Mouse (Mus musculus) forebrain, embryonic 12.5 days (tissue): ENCODE results near the gene C1qtnf6. TPM values are rescaled to one million over a fixed set of nuclear protein-coding genes. Genes with fewer than 3 reads are reported as not detected.

ENCODE experiments used
- ATAC-seq: fragments of 200-750 bp; cut with Nextera tagmentation; 2 replicates; pipeline ENCODE4 v1.8.0; 2017; ENCODE audit warnings: moderate TSS enrichment; ENCODE audit not compliant: low FRiP score
- H3K27ac ChIP-seq: fragments of 300-500 bp; sonication (generic); 2 replicates; pipeline ENCODE4 v1.5.1; 2016; ENCODE audit warnings: mild to moderate bottlenecking
- H3K27me3 ChIP-seq: fragments of 300-500 bp; sonication (generic); 2 replicates; pipeline ENCODE4 v1.6.1; 2016; ENCODE audit warnings: mild to moderate bottlenecking
- H3K36me3 ChIP-seq: fragments of 300-500 bp; sonication (generic); replicated peaks from 2 replicates; pipeline ENCODE4 v1.6.1; 2016; ENCODE audit warnings: mild to moderate bottlenecking
- H3K4me1 ChIP-seq: fragments of 300-500 bp; sonication (generic); 2 replicates; pipeline ENCODE4 v1.6.1; 2016
- H3K4me2 ChIP-seq: fragments of 300-500 bp; sonication (generic); 2 replicates; pipeline ENCODE4 v1.6.1; 2016; ENCODE audit warnings: mild to moderate bottlenecking, moderate library complexity
- H3K4me3 ChIP-seq: fragments of 300-500 bp; sonication (generic); replicated peaks from 2 replicates; pipeline ENCODE4 v1.5.1; 2016; ENCODE audit warnings: mild to moderate bottlenecking
- H3K9ac ChIP-seq: fragments of 300-500 bp; sonication (generic); 2 replicates; pipeline ENCODE4 v1.6.1; 2016; ENCODE audit warnings: mild to moderate bottlenecking
- H3K9me3 ChIP-seq: fragments of 300-500 bp; sonication (generic); 2 replicates; pipeline ENCODE4 v1.6.1; 2016
- WGBS: fragments of 180-500 bp; shearing (Covaris S2); methylation state at CpG from one replicate; pipeline ENCODE4 v1.1.7; 2016; 5-methylcytosine and 5-hydroxymethylcytosine counted together
- polyA plus RNA-seq: library from polyadenylated mRNA; unstranded; fragments of >200 nt; fragmentation: Nextera tagmentation; extraction: Ambion mirVana; gene quantifications from 2 replicates; pipeline ENCODE4 v1.2.1, GENCODE M21; 2016

Gene C1qtnf6
- polyA plus RNA-seq, 1 experiment from 2014 or later, result 7.6 TPM

DNA sequence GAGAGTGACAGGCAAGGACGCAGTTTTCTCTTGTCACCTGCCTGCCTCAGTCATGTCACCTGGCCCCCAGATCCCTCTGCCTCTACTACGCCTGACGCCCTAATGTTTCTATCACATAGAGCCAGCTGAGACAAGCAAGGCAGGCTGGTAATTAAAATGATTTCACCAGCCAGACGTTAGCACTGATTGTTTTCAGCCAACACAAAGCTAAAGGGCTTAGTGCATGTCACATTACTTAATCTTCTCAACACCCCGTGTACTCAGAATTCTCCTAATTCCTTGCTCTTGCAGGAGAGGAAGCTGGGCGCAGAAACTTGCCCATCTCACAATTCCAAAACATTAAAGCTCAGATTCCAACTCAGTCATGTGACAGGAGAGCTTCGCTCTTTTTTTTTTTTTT, 22.8 kb downstream of the C1qtnf6 start:
- Histone ChIP-seq H3K4me3 (no peak overlapping the region), H3K4me2 (no peak overlapping the region), H3K4me1 (peaks cover 7% of the 10 kb centered on the region), H3K9ac (no peak overlapping the region), H3K9me3 (no peaks in the 10 kb centered on the region), H3K27ac (no peak overlapping the region), H3K36me3 (no peaks in the 10 kb centered on the region), H3K27me3 (no peaks in the 10 kb centered on the region; the same call in 1 of the 2 replicates)
- WGBS, result 61% methylated on average over 7 of the region's 7 CpGs
- ATAC-seq, result no peak

DNA sequence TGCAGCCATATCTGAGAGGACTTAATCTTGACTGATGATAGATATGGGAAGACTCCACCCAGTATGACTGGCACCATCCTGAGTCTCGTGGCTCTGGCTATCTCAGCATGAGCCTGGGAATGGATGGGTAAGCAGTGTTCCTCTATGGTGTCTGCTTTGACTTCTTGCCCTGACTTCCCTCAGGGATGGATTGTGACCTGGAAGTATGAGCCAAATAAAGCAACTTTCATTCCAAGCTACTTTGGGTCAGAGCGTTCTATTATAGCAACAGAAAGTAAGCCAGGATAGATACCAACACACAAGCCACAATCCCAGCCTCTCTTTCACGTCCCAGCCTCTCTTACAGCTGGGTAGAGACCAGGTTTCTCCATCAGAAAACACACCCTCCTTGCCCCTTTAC, 25.7 kb downstream of the C1qtnf6 start:
- Histone ChIP-seq H3K4me3 (no peak overlapping the region), H3K9ac (no peak overlapping the region), H3K36me3 (no peaks in the 10 kb centered on the region), H3K27ac (no peak overlapping the region), H3K9me3 (no peaks in the 10 kb centered on the region), H3K27me3 (no peaks in the 10 kb centered on the region; the same call in 1 of the 2 replicates), H3K4me2 (no peak overlapping the region), H3K4me1 (peaks cover 7% of the 10 kb centered on the region)
- WGBS, result 87% methylated on average over 3 of the region's 3 CpGs
- no peak for ATAC-seq

DNA sequence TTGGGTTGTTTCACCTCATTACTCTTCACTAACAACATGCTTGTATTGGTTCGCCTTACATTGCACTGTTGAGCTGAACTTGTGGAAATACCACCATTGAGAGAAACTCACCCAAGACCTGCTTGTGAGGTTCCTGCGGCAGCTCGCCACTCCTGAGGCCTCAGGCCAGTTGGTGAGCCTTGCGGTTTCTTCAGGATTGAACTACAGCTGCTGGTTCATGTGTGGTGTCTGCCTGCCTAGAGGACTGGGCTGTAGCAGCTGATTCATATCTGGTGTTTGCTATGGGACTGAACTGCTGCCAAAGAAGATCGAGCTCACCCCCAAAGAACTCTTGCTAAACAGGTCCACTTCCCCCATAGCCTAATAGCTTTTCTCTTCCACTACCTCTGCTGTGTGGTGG, 26.4 kb downstream of the C1qtnf6 start:
- peaks cover 1% of the 10 kb centered on the region for H3K4me1 ChIP-seq
- no peak overlapping the region for H3K4me2 ChIP-seq
- H3K36me3 ChIP-seq, result no peaks in the 10 kb centered on the region
- no peak overlapping the region for H3K27ac ChIP-seq
- ATAC-seq, result no peak
- H3K9ac ChIP-seq, result no peak overlapping the region
- 92% methylated on average over 5 of the region's 5 CpGs for WGBS
- H3K27me3 ChIP-seq, result no peaks in the 10 kb centered on the region; the same call in 1 of the 2 replicates
- H3K9me3 ChIP-seq, result no peaks in the 10 kb centered on the region
- H3K4me3 ChIP-seq, result no peak overlapping the region

DNA sequence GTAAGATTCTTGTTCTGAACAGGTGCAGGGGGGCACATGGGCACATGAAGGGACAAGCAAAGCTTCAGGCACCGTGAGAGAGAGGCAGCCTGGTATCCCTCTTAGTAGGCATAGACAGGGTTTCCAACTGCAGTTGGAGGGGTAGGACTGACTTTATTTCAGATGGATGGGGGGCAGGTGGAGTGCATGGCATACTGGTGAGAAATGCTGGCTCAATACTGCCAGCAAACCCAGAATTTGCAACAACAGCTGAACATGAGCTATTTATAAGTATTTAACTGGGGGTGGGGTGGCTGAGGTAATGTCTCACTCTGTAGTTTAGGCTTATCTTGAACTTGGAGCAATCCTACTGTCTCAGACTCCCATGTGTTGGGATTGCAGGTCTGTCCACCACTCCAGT, 27.2 kb downstream of the C1qtnf6 start:
- Histone ChIP-seq H3K36me3 (no peaks in the 10 kb centered on the region), H3K4me3 (no peak overlapping the region), H3K4me2 (no peak overlapping the region), H3K9ac (no peak overlapping the region), H3K27me3 (no peaks in the 10 kb centered on the region; the same call in 1 of the 2 replicates), H3K27ac (no peak overlapping the region), H3K4me1 (no peaks in the 10 kb centered on the region), H3K9me3 (no peaks in the 10 kb centered on the region)
- WGBS, result 88% methylated on average over 1 of the region's 1 CpGs
- no peak for ATAC-seq

DNA sequence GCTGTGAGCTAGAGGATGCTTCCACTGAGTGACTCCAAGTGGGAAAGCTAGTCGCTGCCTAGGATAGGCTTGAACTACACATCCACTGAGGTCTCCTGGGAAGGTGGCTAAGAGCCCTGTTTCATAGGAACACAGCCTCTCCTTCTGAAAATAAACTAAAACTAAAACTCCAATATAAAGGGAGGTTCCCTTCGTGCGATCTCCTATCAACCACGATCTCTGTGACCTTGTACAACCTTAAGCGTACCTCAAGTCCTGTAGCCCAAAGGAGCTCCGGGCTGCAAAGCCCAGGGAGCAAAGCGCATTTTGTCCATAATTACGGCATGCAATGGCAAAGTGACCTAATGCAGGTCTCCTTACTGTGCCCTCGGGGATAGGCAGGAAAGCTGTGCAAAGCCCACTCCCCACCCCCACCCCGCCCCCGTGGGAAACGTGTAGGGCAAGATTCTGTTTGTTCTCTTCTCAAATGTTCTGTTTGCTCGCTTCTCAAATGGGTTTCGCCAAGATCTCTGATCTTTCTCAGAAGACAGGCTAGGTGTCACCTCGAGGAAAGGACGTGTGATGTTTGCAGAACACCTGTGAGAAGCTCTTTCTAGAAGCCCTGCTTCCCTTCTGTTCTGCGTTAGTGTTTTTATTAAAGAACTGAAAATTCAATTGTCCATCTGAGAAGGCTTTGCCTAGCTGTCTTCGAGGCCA, 28.6 kb downstream of the C1qtnf6 start:
- ATAC-seq, result no peak

DNA sequence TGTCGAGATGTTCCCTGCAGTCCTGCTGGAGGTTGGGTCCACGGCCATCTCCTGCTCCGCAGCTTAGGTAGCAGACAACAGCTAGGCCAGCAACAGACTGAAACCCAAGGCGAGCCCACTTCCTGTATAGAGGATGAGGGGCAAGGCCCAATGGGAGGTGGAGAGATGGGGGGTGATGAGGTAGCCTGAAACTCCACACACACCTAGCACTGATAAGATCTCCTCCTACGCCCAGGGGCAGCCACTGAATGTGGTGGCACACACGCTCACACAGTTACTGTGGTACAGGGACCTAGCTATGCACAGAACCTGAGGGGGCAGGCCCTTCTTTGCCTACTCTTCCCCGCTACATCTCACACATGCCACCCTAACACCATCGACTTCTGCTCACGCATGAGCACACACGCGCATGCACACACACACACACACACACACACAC, 36.2 kb downstream of the C1qtnf6 start, which contains the start of gene Il2rb:
Gene Il2rb, minus strand, starts transcription at position 304 of the 439 bp plus-strand sequence.
- no peak within 1 kb of the TSS for H3K4me3 ChIP-seq
- H3K4me1 ChIP-seq, result no peaks in the 10 kb centered on the region
- no peak within 1 kb of the TSS for H3K4me2 ChIP-seq
- H3K27ac ChIP-seq, result no peak within 1 kb of the TSS
- no peaks in the 10 kb centered on the region for H3K9me3 ChIP-seq
- WGBS, result 92% methylated on average over 11 of the region's 11 CpGs
- no peaks in the 10 kb centered on the region for H3K27me3 ChIP-seq
- no peak for ATAC-seq
- no peaks in the 10 kb centered on the region for H3K36me3 ChIP-seq
- no peak within 1 kb of the TSS for H3K9ac ChIP-seq

More for the DNA sequence above, 28.6 kb downstream of the C1qtnf6 start:
- Histone ChIP-seq H3K9me3 (no peaks in the 10 kb centered on the region), H3K4me2 (no peak overlapping the region), H3K27ac (no peak overlapping the region), H3K27me3 (no peaks in the 10 kb centered on the region; the same call in 1 of the 2 replicates), H3K36me3 (no peaks in the 10 kb centered on the region), H3K9ac (no peak overlapping the region), H3K4me1 (no peaks in the 10 kb centered on the region), H3K4me3 (no peak overlapping the region)
- 89% methylated on average over 18 of the region's 18 CpGs for WGBS

DNA sequence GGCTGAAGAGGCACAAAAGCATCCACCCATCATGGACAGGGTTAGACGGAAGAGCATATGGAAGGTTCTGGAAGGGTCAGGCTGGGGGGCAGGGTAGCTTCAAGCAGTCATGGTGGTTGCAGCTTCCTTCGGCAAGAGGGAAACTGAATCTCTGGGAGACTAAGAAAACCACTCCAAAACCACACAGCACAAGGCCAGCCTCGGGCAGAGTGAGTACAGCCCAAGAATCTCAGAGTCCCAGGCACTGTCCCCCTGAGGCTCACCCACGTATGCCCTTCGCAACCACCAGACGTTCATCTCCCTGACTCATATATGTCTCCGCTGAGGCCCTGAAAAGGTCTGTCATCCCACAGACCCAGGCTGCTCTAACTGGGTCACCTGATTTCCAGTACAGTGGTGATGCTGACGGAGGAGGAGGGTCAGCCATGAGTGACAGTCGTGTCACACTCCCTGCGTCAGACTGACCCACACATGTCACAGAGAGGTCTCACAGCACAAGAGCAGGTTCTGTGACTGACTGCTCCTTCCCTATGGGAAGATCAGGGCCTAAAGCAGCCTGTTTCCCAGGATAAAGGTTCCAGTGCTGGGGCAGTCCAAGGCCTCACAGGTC, 37.7 kb downstream of the C1qtnf6 start:
- ATAC-seq, result no peak
- Histone ChIP-seq H3K27ac (no peak overlapping the region), H3K9me3 (no peaks in the 10 kb centered on the region), H3K36me3 (no peaks in the 10 kb centered on the region), H3K4me3 (no peak overlapping the region), H3K9ac (no peak overlapping the region), H3K4me2 (no peak overlapping the region), H3K4me1 (no peaks in the 10 kb centered on the region), H3K27me3 (no peaks in the 10 kb centered on the region)
- WGBS, result 86% methylated on average over 10 of the region's 10 CpGs

DNA sequence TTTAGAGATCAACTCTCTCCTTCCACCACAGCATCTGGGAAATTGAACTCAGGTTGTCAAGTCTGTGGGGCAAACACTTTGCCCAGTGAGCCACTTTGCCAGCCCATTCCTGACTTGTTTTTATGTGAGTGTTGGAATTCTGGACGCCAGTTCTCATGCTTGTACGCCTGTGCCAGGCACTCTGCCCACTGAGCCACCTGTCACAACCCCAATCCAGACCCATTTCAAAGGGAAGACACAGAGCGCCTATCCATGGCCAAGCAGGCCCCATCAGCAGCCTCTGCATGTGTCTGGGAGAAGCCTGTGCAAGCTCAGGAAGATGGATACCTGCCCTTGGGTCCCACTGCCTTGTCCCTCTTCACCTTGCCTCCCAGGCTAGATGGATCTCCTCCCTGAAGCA, 39.9 kb downstream of the C1qtnf6 start:
- WGBS, result 84% methylated on average over 3 of the region's 3 CpGs
- no peak overlapping the region for H3K9ac ChIP-seq
- H3K27ac ChIP-seq, result no peak overlapping the region
- no peaks in the 10 kb centered on the region for H3K9me3 ChIP-seq
- peaks cover 3% of the 10 kb centered on the region; the same call in 1 of the 2 replicates for H3K27me3 ChIP-seq
- H3K36me3 ChIP-seq, result no peaks in the 10 kb centered on the region
- no peak overlapping the region for H3K4me2 ChIP-seq
- no peak for ATAC-seq
- H3K4me1 ChIP-seq, result no peaks in the 10 kb centered on the region
- no peak overlapping the region for H3K4me3 ChIP-seq

DNA sequence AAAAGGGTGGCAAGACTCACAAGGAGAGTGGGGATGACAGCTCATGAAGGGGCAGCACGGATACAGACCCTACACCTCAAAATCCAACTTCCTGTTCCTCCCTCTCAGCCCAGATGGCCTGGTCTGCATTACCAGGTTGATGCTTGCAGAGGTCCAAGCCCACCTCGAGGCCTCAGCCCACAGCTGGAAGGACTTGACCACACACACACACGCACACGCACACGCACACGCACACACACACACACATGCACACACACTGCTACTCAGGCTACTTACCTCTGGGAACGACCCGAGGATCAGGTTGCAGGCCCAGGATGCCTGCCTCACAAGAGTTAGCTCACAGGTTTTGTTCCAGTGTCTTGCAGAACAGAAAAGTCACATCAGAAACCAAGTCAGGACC, 41.3 kb downstream of the C1qtnf6 start:
- Histone ChIP-seq H3K36me3 (no peaks in the 10 kb centered on the region), H3K9ac (no peak overlapping the region), H3K4me3 (no peak overlapping the region), H3K4me1 (no peaks in the 10 kb centered on the region), H3K27me3 (peaks cover 3% of the 10 kb centered on the region; the same call in 1 of the 2 replicates), H3K27ac (no peak overlapping the region), H3K4me2 (no peak overlapping the region), H3K9me3 (no peaks in the 10 kb centered on the region)
- WGBS, result 80% methylated on average over 8 of the region's 8 CpGs
- no peak for ATAC-seq

DNA sequence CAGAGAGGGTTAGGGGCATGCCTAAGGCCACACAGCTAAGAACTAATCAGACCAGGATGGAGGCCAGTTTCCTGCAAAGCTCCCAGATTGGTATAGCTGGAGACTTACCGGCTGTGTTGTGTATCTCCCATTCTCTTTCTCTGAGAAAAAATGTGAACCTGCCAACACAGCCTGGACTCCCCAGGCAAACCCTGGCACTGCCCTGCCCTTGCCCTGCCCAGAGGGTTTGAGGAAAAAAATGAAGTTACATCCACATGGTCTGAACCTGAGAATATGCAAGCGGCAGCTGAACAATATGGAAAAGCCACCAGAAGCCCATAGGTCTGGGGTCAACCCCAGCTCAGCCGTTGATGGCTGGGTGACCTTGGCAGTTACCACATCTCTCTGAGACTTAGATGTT, 42.0 kb downstream of the C1qtnf6 start:
- H3K9ac ChIP-seq, result no peak overlapping the region
- no peak overlapping the region for H3K4me3 ChIP-seq
- no peaks in the 10 kb centered on the region for H3K36me3 ChIP-seq
- WGBS, result 90% methylated on average over 3 of the region's 3 CpGs
- no peaks in the 10 kb centered on the region for H3K9me3 ChIP-seq
- no peak overlapping the region for H3K4me2 ChIP-seq
- no peak overlapping the region for H3K27ac ChIP-seq
- no peaks in the 10 kb centered on the region for H3K4me1 ChIP-seq
- no peak for ATAC-seq
- peaks cover 3% of the 10 kb centered on the region; the same call in 1 of the 2 replicates for H3K27me3 ChIP-seq

DNA sequence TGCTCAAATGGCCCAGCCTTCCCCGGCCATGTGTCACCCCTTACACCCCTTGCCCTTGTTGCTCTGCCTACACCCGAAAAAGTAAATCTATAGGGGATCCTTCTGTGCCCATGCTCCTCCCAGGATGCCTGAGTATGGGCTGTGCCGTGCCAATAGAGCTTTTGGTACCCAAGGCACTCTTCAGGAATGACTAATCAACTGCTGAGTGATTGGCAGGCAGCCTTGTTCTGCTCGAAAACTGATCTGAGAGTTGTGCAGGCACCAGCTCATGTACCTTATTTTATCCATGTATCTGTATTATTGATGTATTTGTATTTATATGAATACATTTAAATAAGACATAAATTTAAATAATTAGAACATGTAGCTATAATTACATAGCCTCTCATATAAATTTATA, 44.1 kb downstream of the C1qtnf6 start:
- ATAC-seq, result no peak
- Histone ChIP-seq H3K36me3 (no peaks in the 10 kb centered on the region), H3K4me1 (no peaks in the 10 kb centered on the region), H3K27ac (no peak overlapping the region), H3K4me2 (no peak overlapping the region), H3K9ac (no peak overlapping the region), H3K4me3 (no peak overlapping the region), H3K9me3 (no peaks in the 10 kb centered on the region), H3K27me3 (peaks cover 3% of the 10 kb centered on the region; the same call in 1 of the 2 replicates)
- 83% methylated on average over 4 of the region's 4 CpGs for WGBS

DNA sequence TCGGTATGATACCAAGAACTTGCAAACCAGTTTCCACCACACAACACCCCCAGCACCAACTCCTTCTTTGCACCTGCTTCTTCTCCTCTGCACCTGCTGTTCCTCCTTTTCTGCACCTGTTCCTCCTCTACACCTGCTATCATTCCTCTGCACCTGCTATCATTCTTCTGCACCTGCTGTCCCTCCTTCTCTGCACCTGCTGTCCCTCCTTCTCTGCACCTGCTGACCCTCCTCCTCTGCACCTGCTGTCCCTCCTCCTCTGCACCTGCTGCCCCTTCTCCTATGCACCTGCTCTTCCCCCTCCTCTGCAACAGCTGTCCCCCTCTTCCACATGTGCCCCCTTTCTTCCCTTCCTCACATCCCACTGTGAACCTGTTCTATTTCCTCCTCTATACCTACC, 44.7 kb downstream of the C1qtnf6 start:
- no peak overlapping the region for H3K4me2 ChIP-seq

DNA sequence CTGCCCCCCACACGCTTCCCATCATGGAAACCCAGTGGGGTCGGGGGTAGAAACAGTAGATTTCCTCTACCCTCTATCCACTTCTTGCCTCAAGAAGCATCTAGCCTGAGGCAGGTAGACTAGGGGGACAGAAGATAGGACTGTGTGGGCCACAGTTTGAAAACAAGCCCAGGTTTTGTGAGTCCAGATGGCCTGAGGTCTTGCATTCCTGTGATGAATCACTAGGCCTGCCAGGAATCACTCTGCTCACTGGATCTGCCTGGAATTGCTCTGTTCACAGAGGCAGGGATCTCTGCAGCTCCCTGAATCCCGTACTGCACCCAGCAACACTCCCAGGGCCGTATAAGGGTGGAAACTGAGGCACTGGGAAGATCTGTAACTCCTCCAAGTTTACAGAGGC, 47.9 kb downstream of the C1qtnf6 start:
- Histone ChIP-seq H3K9me3 (no peaks in the 10 kb centered on the region), H3K4me2 (no peak overlapping the region), H3K4me3 (no peak overlapping the region), H3K9ac (no peak overlapping the region), H3K27ac (no peak overlapping the region), H3K27me3 (peaks cover 3% of the 10 kb centered on the region; the same call in 1 of the 2 replicates), H3K4me1 (no peaks in the 10 kb centered on the region), H3K36me3 (no peaks in the 10 kb centered on the region)
- no peak for ATAC-seq
- WGBS, result 78% methylated on average over 4 of the region's 4 CpGs

More for the DNA sequence above, 44.7 kb downstream of the C1qtnf6 start:
- Histone ChIP-seq H3K4me3 (no peak overlapping the region), H3K9me3 (no peaks in the 10 kb centered on the region), H3K27ac (no peak overlapping the region), H3K27me3 (peaks cover 3% of the 10 kb centered on the region; the same call in 1 of the 2 replicates), H3K4me1 (no peaks in the 10 kb centered on the region), H3K36me3 (no peaks in the 10 kb centered on the region), H3K9ac (no peak overlapping the region)
- ATAC-seq, result no peak
- 88% methylated on average over 1 of the region's 1 CpGs for WGBS
